Mouse (Mus musculus) 3T3-L1 (cell line): Measurements from ENCODE around the gene Ankrd33.
A peak's percentile ranks its signal among the peaks of the same experiment; 100 is the strongest.

Source experiments
- DNase-seq: peaks from one replicate; pipeline ENCODE4 v3.0.0-alpha.2; 2015; ENCODE audit warnings: low read depth, low spot score

The Ankrd33 gene

GRCm38 (mm10) chr15:101115511-101116110, at the start of gene Ankrd33:
TSS of gene Ankrd33 (plus strand) at chr15:101115755.
- DNase-seq, result no peak

GRCm38 (mm10) chr15:101066364-101066847, 49.1 kb upstream of the Ankrd33 start:
- DNase-seq, result no peak

GRCm38 (mm10) chr15:101066920-101067696, 48.4 kb upstream of the Ankrd33 start:
- DNase-seq, result no peak

- DNase-seq, result no peak
Observed at GRCm38 (mm10) chr15:101068029-101068428, 47.5 kb upstream of the Ankrd33 start.

- DNase-seq, result no peak
Observed at GRCm38 (mm10) chr15:101068671-101069070, 46.9 kb upstream of the Ankrd33 start.

GRCm38 (mm10) chr15:101069641-101070190, 45.8 kb upstream of the Ankrd33 start:
- DNase-seq, result no peak

GRCm38 (mm10) chr15:101070762-101071161, 44.8 kb upstream of the Ankrd33 start:
- DNase-seq, result no peak

- peak; percentile 42 for DNase-seq
Observed at GRCm38 (mm10) chr15:101072736-101073135, 42.8 kb upstream of the Ankrd33 start.

- DNase-seq, result no peak
Observed at GRCm38 (mm10) chr15:101074067-101074466, 41.5 kb upstream of the Ankrd33 start.

GRCm38 (mm10) chr15:101075150-101075549, 40.4 kb upstream of the Ankrd33 start:
- DNase-seq, result no peak

GRCm38 (mm10) chr15:101075656-101076055, 39.9 kb upstream of the Ankrd33 start:
- DNase-seq, result no peak

GRCm38 (mm10) chr15:101076071-101077000, 39.2 kb upstream of the Ankrd33 start:
- DNase-seq, result no peak

GRCm38 (mm10) chr15:101077001-101077812, 38.3 kb upstream of the Ankrd33 start:
- no peak for DNase-seq

- DNase-seq, result peak; percentile 43
Observed at GRCm38 (mm10) chr15:101077813-101078730, 37.5 kb upstream of the Ankrd33 start, which contains the start of gene Fignl2. TSS of gene Fignl2 (minus strand) at chr15:101078567.

GRCm38 (mm10) chr15:101078731-101079156, 36.8 kb upstream of the Ankrd33 start:
- DNase-seq, result peak; percentile 72

- DNase-seq, result no peak
Observed at GRCm38 (mm10) chr15:101080031-101080520, 35.5 kb upstream of the Ankrd33 start.

- DNase-seq, result no peak
Observed at GRCm38 (mm10) chr15:101081035-101081548, 34.5 kb upstream of the Ankrd33 start.

- peak; percentile 54 for DNase-seq
Observed at GRCm38 (mm10) chr15:101082236-101082635, 33.3 kb upstream of the Ankrd33 start.

- DNase-seq, result no peak
Observed at GRCm38 (mm10) chr15:101084499-101084898, 31.1 kb upstream of the Ankrd33 start.
